Mouse (Mus musculus): ENCODE data around the gene Padi6.

Gene Padi6

DNA sequence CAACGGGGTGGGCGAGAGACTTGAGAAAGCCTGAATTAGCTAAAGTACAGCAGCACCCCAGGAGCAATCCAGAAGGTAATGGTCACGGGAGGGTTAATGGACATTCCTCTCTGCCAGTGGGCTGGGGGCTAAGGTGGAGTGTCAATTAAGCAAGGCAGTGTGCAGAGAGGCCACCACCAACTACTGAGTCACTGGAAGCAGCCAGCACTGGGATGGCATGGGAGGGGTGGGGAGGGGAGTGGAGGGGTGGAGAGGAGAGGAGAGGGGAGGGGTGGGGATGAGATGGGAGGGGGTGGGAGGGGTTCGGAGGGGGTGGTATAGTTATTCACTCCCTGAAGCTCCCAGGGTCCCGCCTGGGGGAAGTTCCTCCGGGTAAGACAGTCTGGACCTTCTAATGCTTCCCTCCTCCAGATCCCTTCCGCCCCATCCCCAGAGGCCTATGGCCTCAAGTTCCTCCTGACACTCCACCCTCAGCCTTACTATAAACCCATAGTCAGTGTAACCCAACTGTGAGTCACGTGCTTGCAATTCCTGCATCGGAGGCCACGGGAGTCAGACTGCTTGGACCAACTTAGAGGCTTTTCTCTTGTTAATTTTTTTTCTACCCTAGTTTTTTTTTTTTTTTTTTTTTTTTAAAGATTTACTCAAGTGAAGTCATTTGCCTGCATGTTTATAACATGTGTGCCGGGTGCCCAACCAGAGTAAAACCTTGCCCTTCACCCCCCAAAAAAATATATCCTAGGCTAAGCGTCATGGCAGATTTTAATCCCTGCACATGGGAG lies 54.2 kb downstream of the Padi6 start:
- in situ Hi-C loops (cut with MboI; ENCODE audit: low sequenced_read_pairs): no loop called here

- in situ Hi-C loops (cut with MboI; ENCODE audit: low sequenced_read_pairs): no loop called here
Measured at GRCm38 (mm10) chr4:140684881-140685303, 57.6 kb downstream of the Padi6 start.

DNA sequence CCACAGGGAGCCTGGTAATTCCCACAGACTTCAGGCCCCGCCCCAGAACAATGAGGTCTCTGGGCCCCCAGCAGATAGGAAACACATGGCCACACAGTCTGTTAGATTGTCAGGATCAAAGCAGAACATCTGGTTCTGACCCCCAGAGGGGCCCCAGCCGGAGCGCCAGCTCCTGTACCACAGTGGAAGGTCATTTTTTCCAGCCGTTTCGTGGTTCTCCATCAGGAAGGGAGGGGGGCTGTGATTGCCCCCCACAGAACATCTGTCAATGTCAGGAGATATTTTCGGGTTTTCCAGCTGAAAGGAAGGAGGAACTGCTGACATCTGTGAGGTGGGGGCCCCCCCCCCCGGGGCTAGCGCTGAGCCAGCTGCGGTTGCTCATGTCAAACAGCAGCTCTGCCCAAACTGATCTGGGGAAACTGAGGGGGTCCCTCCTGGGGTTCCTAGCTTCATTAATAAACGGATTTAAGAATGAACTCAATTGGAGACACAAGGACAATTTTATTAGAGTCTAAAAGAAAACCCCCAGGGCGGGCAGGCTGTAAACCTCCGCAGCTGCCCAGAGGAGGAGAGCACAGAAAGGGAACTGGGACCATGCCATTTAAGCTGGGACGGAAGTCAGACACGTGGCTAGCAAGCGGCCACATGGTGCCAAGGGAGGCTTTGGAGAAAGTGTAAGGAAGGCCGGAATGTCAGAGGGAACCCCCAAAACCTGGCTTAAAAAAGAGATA lies 58.1 kb downstream of the Padi6 start:
- in situ Hi-C loops (cut with MboI; ENCODE audit: low sequenced_read_pairs): no loop called here

GRCm38 (mm10) chr4:140683608-140684007 lies 58.8 kb downstream of the Padi6 start:
- in situ Hi-C loops (cut with MboI; ENCODE audit: low sequenced_read_pairs): no loop called here

GRCm38 (mm10) chr4:140680731-140681397 lies 61.6 kb downstream of the Padi6 start:
- in situ Hi-C loops (cut with MboI; ENCODE audit: low sequenced_read_pairs): no loop called here

- in situ Hi-C loops (cut with MboI; ENCODE audit: low sequenced_read_pairs): loop anchor here (10.0 kb wide), 1 partner anchor 125 kb away; no protein-coding TSS in a partner anchor
Measured at GRCm38 (mm10) chr4:140679723-140680380, 62.6 kb downstream of the Padi6 start.

DNA sequence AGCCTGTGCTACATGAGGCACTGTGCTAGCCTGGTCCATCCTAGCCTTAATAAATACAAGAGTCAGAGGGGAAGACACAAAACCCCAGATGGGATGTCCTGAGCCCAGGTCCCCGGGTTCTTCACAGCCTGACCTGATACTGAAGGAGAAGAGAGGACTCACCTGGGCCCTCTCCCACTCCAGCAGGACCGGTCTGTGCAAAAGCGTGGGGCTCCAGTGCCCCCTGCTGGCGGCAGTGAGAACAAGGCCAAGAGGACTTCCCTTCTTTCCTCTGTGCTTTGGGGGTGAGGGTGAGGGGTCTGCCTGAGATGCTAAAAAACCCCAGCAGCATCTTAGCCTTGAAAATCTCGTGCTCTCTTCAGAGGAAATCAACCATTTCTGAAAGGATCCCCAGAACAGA lies 63.4 kb downstream of the Padi6 start:
- in situ Hi-C loops (cut with MboI; ENCODE audit: low sequenced_read_pairs): loop anchor here (10.0 kb wide), 1 partner anchor 124 kb away; no protein-coding TSS in a partner anchor

All from CH12F3 (cell line).